Mouse (Mus musculus): ENCODE data around the gene Adgrg7. TPM values are rescaled to one million over a fixed set of nuclear protein-coding genes. Genes with fewer than 3 reads are reported as not detected.

Adgrg7 gene
- polyA plus RNA-seq, 1 experiment from 2014 or later, result not detected

DNA sequence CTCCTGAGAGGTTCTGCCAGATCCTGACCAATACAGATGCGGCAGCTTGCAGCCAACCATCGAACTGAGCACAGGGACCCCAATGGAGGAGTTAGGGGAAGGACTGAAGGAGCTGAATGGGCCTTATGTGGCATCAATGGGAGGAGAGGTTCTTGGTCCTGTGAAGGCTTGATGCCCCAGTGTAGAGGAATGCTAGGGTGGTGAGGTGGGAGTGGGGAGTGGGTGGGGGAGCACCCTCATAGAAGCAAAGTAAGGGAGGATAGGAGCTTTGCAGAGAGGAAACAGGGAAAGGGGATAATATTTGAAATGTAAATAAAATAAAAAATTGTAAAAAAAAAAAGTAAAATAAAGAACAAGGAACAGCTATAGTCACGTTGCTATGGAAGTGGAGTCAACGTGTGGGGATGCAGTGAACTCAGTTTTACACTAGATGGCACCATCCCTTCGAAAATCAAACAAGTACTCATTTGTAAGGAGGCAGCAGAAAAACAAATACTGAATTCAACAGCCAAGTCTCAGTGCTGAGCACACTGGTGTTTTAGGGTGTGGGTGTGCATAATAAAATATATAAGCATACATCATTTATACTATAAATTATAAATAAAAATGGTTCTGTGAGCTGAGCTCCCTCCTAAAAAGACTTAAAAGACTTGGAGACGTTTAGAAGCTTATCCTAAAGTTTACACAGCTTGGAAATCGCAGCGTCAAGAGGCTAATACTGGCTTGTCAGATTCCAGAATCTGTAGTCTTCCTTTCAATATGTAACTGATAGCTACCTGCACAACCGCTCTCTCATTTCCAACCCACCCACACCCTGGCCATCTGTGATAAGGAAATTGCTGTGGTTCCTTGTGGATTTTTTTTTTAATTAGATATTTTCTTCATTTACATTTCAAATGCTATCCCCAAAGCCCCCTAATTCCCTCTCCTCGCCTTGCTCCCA is 24.2 kb downstream of the Adgrg7 start:
- H3K27me3 ChIP-seq, result no peaks in the 10 kb centered on the region
- no peak overlapping the region for H3K27ac ChIP-seq
- H3K4me2 ChIP-seq, result no peak overlapping the region
- H3K9me3 ChIP-seq (replicated peaks), result no peaks in the 10 kb centered on the region
- H3K4me1 ChIP-seq, result no peaks in the 10 kb centered on the region
- WGBS, result 51% methylated on average over 10 of the region's 10 CpGs
- no peak overlapping the region for H3K9ac ChIP-seq
- H3K4me3 ChIP-seq (replicated peaks), result no peak overlapping the region
- ATAC-seq (replicated peaks; ENCODE audit: low FRiP score), result no peak
- H3K36me3 ChIP-seq, result no peaks in the 10 kb centered on the region

DNA sequence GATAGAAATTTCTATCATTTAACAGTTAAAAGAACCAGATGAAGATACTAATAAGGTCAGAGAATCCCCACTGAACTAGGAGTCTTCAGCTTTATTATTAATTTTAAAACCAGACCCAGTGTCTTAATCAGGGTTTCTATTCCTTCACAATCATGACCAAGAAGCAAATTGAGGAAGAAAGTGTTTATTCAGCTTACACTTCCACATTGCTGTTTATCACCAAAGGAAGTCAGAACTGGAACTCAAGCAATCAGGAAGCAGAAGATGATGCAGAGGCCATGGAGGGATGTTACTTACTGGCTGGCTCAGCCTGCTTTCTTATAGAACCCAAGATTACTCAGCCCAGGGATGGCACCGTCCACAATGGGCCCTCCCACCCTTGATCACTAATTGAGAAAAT is 66.6 kb downstream of the Adgrg7 start:
- H3K4me2 ChIP-seq, result no peak overlapping the region
- H3K9me3 ChIP-seq (replicated peaks), result no peaks in the 10 kb centered on the region
- ATAC-seq (replicated peaks; ENCODE audit: low FRiP score), result no peak
- no peak overlapping the region for H3K9ac ChIP-seq
- 0% methylated on average over 1 of the region's 1 CpGs for WGBS
- H3K27ac ChIP-seq, result no peak overlapping the region
- H3K36me3 ChIP-seq, result no peaks in the 10 kb centered on the region
- H3K4me1 ChIP-seq, result no peaks in the 10 kb centered on the region
- no peak overlapping the region for H3K4me3 ChIP-seq (replicated peaks)
- no peaks in the 10 kb centered on the region for H3K27me3 ChIP-seq

GRCm38 (mm10) chr16:56724927-56725326 is 70.7 kb downstream of the Adgrg7 start:
- no peaks in the 10 kb centered on the region for H3K36me3 ChIP-seq
- H3K4me2 ChIP-seq, result no peak overlapping the region
- H3K4me3 ChIP-seq (replicated peaks), result no peak overlapping the region
- no peaks in the 10 kb centered on the region for H3K27me3 ChIP-seq
- H3K9me3 ChIP-seq (replicated peaks), result no peaks in the 10 kb centered on the region
- WGBS, result 74% methylated on average over 10 of the region's 10 CpGs
- H3K4me1 ChIP-seq, result no peaks in the 10 kb centered on the region
- no peak overlapping the region for H3K9ac ChIP-seq
- no peak overlapping the region for H3K27ac ChIP-seq
- ATAC-seq (replicated peaks; ENCODE audit: low FRiP score), result no peak

DNA sequence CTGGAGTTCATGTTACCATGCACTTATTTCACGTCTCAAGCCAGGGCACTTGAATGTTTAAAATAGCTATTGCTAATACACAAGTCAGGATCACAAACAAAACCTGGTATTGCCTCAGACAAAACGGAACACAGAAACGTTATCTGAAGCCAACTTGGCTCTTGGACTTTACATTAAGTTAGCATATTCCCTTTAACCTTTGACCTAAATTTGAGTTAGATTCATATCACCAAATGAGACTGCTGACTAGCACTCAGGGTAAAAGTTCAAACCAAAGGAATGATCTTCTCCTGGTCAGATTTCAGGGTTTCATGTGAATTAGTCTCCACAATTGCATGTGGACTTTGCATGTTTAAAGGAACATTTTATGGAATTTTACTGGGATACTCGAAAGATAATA is 73.3 kb downstream of the Adgrg7 start:
- H3K4me3 ChIP-seq (replicated peaks), result no peak overlapping the region
- no peak overlapping the region for H3K4me2 ChIP-seq
- H3K9me3 ChIP-seq (replicated peaks), result no peaks in the 10 kb centered on the region
- H3K4me1 ChIP-seq, result no peaks in the 10 kb centered on the region
- H3K9ac ChIP-seq, result no peak overlapping the region
- no peak overlapping the region for H3K27ac ChIP-seq
- ATAC-seq (replicated peaks; ENCODE audit: low FRiP score), result no peak
- H3K36me3 ChIP-seq, result no peaks in the 10 kb centered on the region
- 58% methylated on average over 4 of the region's 4 CpGs for WGBS
- H3K27me3 ChIP-seq, result no peaks in the 10 kb centered on the region

DNA sequence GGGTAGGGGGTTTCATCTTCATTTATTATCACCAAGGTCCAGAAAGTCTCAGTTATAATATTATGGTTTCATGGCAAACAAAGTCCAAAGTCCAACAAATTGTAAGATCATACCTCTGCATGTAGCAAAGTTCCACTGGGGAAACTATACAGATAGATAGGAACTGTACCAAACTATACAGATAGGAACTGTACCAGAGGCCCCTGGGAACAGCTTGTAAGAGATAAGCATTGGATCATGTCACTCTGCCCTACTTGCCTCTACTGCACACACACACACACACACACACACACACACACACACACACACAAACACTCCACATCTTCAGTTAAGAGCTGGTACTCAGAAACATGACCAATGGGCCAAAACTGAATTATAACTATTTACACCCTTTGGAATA is 76.6 kb downstream of the Adgrg7 start:
- H3K27me3 ChIP-seq, result no peaks in the 10 kb centered on the region
- H3K4me2 ChIP-seq, result no peak overlapping the region
- no peak overlapping the region for H3K4me3 ChIP-seq (replicated peaks)
- H3K9ac ChIP-seq, result no peak overlapping the region
- H3K4me1 ChIP-seq, result peaks cover 9% of the 10 kb centered on the region
- H3K27ac ChIP-seq, result no peak overlapping the region
- ATAC-seq (replicated peaks; ENCODE audit: low FRiP score), result no peak
- no peaks in the 10 kb centered on the region for H3K9me3 ChIP-seq (replicated peaks)
- H3K36me3 ChIP-seq, result no peaks in the 10 kb centered on the region

- WGBS, result under 1% methylated on average over 62 of the region's 62 CpGs
- Histone ChIP-seq H3K4me2 (peak within 1 kb of the TSS; percentile 68), H3K27ac (peak within 1 kb of the TSS; percentile 99), H3K36me3 (peaks cover 2% of the 10 kb centered on the region), H3K4me1 (peaks cover 9% of the 10 kb centered on the region), H3K9me3 (replicated peaks) (no peaks in the 10 kb centered on the region), H3K27me3 (no peaks in the 10 kb centered on the region), H3K9ac (peak within 1 kb of the TSS; percentile 82), H3K4me3 (replicated peaks) (peak within 1 kb of the TSS; percentile 85)
- ATAC-seq (replicated peaks; ENCODE audit: low FRiP score), result peak; percentile 98
These were observed 78.1 kb downstream of the Adgrg7 start, which contains the start of gene Tfg for GRCm38 (mm10) chr16:56717224-56718200. TSS of gene Tfg (minus strand) at chr16:56717450.

DNA sequence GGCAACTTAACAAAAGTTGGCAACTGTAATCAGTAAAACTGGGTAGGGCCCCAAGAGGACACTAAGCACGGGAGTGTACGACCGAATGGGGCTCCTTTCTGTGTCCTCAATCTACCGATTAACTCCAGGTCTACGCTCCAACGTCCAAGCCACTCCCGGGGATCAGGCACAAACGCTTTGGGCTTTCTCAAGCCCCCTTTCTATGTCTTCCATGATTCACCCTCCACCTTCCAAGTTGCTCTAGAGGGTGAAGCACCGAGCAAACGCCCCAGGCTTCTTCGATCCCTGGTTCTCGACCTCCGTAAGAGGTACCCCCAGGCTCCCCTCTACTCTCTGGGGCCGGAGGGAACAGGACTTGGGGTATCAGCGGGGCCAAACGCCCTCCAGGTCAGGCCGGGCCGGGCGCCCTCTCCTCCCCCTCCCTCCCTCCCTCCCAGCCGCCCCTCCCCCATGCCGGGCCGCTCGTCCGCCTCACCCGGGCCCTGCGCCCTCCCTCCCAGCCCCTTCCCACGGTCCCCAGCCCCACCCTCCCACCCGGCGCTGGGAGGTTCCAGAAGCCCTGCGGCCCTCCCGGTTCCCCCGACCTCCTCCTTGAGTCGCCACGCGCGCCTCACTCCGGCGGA is 79.0 kb downstream of the Adgrg7 start:
- peak; percentile 84 for ATAC-seq (replicated peaks; ENCODE audit: low FRiP score)
- Histone ChIP-seq H3K4me1 (peaks cover 9% of the 10 kb centered on the region), H3K27ac (peak overlapping the region; percentile 99), H3K36me3 (peaks cover 9% of the 10 kb centered on the region), H3K9me3 (replicated peaks) (no peaks in the 10 kb centered on the region), H3K4me3 (replicated peaks) (peak overlapping the region; percentile 85), H3K9ac (peak overlapping the region; percentile 82), H3K27me3 (no peaks in the 10 kb centered on the region), H3K4me2 (peak overlapping the region; percentile 66)
- WGBS, result 0% methylated on average over 28 of the region's 38 CpGs

- ATAC-seq (replicated peaks; ENCODE audit: low FRiP score), result no peak
- Histone ChIP-seq H3K4me3 (replicated peaks) (peak overlapping the region; percentile 85), H3K9ac (no peak overlapping the region), H3K4me2 (peak overlapping the region; percentile 66), H3K36me3 (peaks cover 19% of the 10 kb centered on the region), H3K4me1 (peaks cover 9% of the 10 kb centered on the region), H3K27ac (no peak overlapping the region), H3K27me3 (no peaks in the 10 kb centered on the region), H3K9me3 (replicated peaks) (no peaks in the 10 kb centered on the region)
- 65% methylated on average over 3 of the region's 3 CpGs for WGBS
These were observed 80.0 kb downstream of the Adgrg7 start for GRCm38 (mm10) chr16:56715608-56716007.

GRCm38 (mm10) chr16:56710071-56710470 is 85.6 kb downstream of the Adgrg7 start:
- H3K27ac ChIP-seq, result no peak overlapping the region
- peaks cover 60% of the 10 kb centered on the region for H3K36me3 ChIP-seq
- WGBS, result 97% methylated on average over 3 of the region's 3 CpGs
- H3K9ac ChIP-seq, result no peak overlapping the region
- no peaks in the 10 kb centered on the region for H3K9me3 ChIP-seq (replicated peaks)
- H3K27me3 ChIP-seq, result no peaks in the 10 kb centered on the region
- no peaks in the 10 kb centered on the region for H3K4me1 ChIP-seq
- ATAC-seq (replicated peaks; ENCODE audit: low FRiP score), result no peak
- H3K4me3 ChIP-seq (replicated peaks), result no peak overlapping the region
- H3K4me2 ChIP-seq, result no peak overlapping the region

GRCm38 (mm10) chr16:56705731-56706130 is 89.9 kb downstream of the Adgrg7 start:
- Histone ChIP-seq H3K36me3 (peaks cover 70% of the 10 kb centered on the region), H3K27ac (no peak overlapping the region), H3K4me2 (no peak overlapping the region), H3K9ac (no peak overlapping the region), H3K4me3 (replicated peaks) (no peak overlapping the region), H3K27me3 (no peaks in the 10 kb centered on the region), H3K9me3 (replicated peaks) (no peaks in the 10 kb centered on the region), H3K4me1 (no peaks in the 10 kb centered on the region)
- 87% methylated on average over 3 of the region's 3 CpGs for whole genome bisulfite sequencing
- no peak for ATAC-seq (replicated peaks; ENCODE audit: low FRiP score)

GRCm38 (mm10) chr16:56700898-56701297 is 94.8 kb downstream of the Adgrg7 start:
- Histone ChIP-seq H3K4me2 (no peak overlapping the region), H3K27me3 (no peaks in the 10 kb centered on the region), H3K9me3 (replicated peaks) (no peaks in the 10 kb centered on the region), H3K36me3 (peaks cover 64% of the 10 kb centered on the region), H3K4me1 (no peaks in the 10 kb centered on the region), H3K27ac (no peak overlapping the region), H3K4me3 (replicated peaks) (no peak overlapping the region), H3K9ac (no peak overlapping the region)
- ATAC-seq (replicated peaks; ENCODE audit: low FRiP score), result no peak
- 95% methylated on average over 3 of the region's 3 CpGs for WGBS
